Mouse (Mus musculus) liver, postnatal 0 days (tissue): ENCODE data around the gene Olfr651. TPM values are rescaled to one million over a fixed set of nuclear protein-coding genes. Genes with fewer than 3 reads are reported as not detected.

Experiments used
- ATAC-seq: fragments of 200-750 bp; cut with Nextera tagmentation; 2 replicates; pipeline ENCODE4 v1.8.0; 2017; ENCODE audit warnings: mild to moderate bottlenecking, moderate library complexity
- DNase-seq: peaks from one replicate; pipeline ENCODE4 v3.0.0-alpha.2; 2016
- H3K27ac ChIP-seq: fragments of 300-500 bp; sonication (generic); 2 replicates; pipeline ENCODE4 v1.5.1; 2014; ENCODE audit warnings: antibody characterized with exemption, moderate library complexity, mild to moderate bottlenecking, low read depth
- H3K27me3 ChIP-seq: fragments of 300-500 bp; sonication (generic); 2 replicates; pipeline ENCODE4 v1.6.1; 2014; ENCODE audit warnings: low read length, control low read depth, mixed read lengths; ENCODE audit not compliant: insufficient read depth
- H3K36me3 ChIP-seq: fragments of 300-500 bp; sonication (generic); replicated peaks from 2 replicates; pipeline ENCODE4 v1.6.1; 2014; ENCODE audit warnings: mild to moderate bottlenecking, control low read depth, low read length, moderate library complexity, mixed read lengths; ENCODE audit not compliant: insufficient read depth
- H3K4me1 ChIP-seq: fragments of 300-500 bp; sonication (generic); 2 replicates; pipeline ENCODE4 v1.6.1; 2014; ENCODE audit warnings: antibody characterized with exemption, mild to moderate bottlenecking, control low read depth; ENCODE audit not compliant: insufficient read depth
- H3K4me2 ChIP-seq: fragments of 300-500 bp; sonication (generic); 2 replicates; pipeline ENCODE4 v1.6.1; 2014; ENCODE audit warnings: low read depth, mild to moderate bottlenecking, low read length, moderate library complexity, mixed read lengths
- H3K4me3 ChIP-seq: fragments of 300-500 bp; sonication (generic); 2 replicates; pipeline ENCODE4 v1.5.1; 2014; ENCODE audit warnings: low read depth, low read length
- H3K9ac ChIP-seq: fragments of 300-500 bp; sonication (generic); replicated peaks from 2 replicates; pipeline ENCODE4 v1.6.1; 2014; ENCODE audit warnings: mild to moderate bottlenecking, moderate library complexity
- H3K9me3 ChIP-seq: fragments of 300-500 bp; sonication (generic); 2 replicates; pipeline ENCODE4 v1.6.1; 2016; ENCODE audit warnings: mild to moderate bottlenecking, control low read depth, low read length, mixed read lengths
- CTCF ChIP-seq: sonication (generic); IDR thresholded peaks from 2 replicates; pipeline ENCODE4 v1.5.1; 2016; ENCODE audit warnings: antibody characterized with exemption, low read depth
- EP300 ChIP-seq: IDR thresholded peaks from 2 replicates; pipeline ENCODE4 v1.6.1; 2016; ENCODE audit warnings: antibody characterized with exemption, low read depth, mild to moderate bottlenecking
- WGBS: fragments of 180-500 bp; shearing (Covaris S2); extraction: QIAGEN DNeasy Blood & Tissue Kit; methylation state at CpG from one replicate; pipeline ENCODE4 v1.1.7; 2014; ENCODE audit not compliant: insufficient replicate concordance; 5-methylcytosine and 5-hydroxymethylcytosine counted together
- polyA plus RNA-seq: library from polyadenylated mRNA; unstranded; fragments of >200 nt; fragmentation: Nextera tagmentation; extraction: Ambion mirVana; gene quantifications from 2 replicates; pipeline ENCODE4 v1.2.1, GENCODE M21; 2015

Olfr651 gene
- polyA plus RNA-seq, 1 experiment from 2014 or later, result not detected

DNA sequence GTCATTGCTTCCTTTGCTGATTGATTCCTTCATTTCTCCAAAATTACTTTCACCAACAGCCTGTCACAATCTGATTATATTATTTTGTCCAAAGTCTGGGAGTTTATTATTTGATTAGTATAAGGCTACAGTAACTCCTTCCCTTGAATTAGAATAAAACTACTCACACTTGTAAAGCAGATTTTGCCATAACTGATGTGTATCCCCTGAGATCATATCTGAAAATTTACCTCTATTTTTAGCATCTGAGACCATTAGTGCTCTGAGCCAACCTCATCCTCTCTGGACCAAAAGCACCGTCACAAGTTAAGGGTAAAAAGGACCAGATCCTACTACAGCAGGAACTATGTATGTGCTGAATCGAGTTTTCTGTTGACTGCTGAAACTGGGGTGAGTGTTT is 27.1 kb downstream of the Olfr651 start, which contains the start of gene Olfr653:
Gene Olfr653 (plus strand): TSS at position 301 of the 400 bp plus-strand sequence.
- Histone ChIP-seq H3K36me3 (no peaks in the 10 kb centered on the region), H3K4me2 (no peak within 1 kb of the TSS), H3K9ac (no peak within 1 kb of the TSS), H3K27ac (no peak within 1 kb of the TSS), H3K27me3 (no peaks in the 10 kb centered on the region), H3K4me1 (no peaks in the 10 kb centered on the region), H3K9me3 (no peaks in the 10 kb centered on the region), H3K4me3 (no peak within 1 kb of the TSS)
- ATAC-seq (no peak), DNase-seq (no peak)
- TF ChIP-seq EP300 (no peak), CTCF (no peak)
- WGBS, result 57% methylated on average over 2 of the region's 2 CpGs

DNA sequence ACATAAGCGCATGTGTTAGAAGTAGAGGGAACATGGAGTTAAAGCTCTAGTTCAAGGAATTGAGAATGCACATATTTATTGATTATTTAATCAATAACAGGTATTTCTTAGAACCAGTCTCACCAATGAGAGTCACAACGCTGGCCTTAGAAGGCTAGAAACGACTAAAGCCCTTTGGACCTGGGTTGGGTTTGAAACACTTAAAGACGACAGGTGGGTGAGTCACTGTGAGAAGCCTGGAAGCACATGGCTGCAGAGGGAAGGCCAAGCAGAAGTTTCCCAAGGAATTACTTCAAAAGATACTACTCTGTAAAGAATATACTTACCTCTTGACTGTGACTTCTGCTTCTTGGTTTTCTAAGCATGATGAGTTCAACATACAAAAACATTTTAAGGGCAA is 30.9 kb downstream of the Olfr651 start:
- no peak for ATAC-seq
- Histone ChIP-seq H3K27me3 (no peaks in the 10 kb centered on the region), H3K9me3 (no peaks in the 10 kb centered on the region), H3K4me1 (no peaks in the 10 kb centered on the region), H3K9ac (no peak overlapping the region), H3K36me3 (no peaks in the 10 kb centered on the region), H3K4me3 (no peak overlapping the region), H3K4me2 (no peak overlapping the region), H3K27ac (no peak overlapping the region)
- TF ChIP-seq CTCF (no peak), EP300 (no peak)
- no peak for DNase-seq
- 81% methylated on average over 4 of the region's 4 CpGs for WGBS

DNA sequence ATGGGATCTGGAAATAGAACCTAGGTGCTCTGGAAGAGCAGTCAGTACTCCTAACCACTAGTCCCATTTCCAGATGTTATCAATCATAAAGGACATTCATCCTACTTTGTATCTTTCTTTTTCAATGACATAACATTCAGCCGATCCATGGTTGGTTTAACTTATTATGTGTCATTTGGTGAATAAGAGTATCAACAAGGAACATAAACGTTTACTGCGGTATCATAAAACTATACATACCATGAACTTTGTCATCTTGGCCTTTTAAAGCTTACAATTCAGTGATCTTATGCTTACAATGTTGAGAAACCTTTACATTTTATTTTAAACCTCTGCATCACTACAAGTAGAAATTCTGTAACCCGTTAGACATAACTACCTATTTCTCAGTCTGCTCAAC is 31.5 kb downstream of the Olfr651 start:
- Histone ChIP-seq H3K27ac (no peak overlapping the region), H3K36me3 (no peaks in the 10 kb centered on the region), H3K4me3 (no peak overlapping the region), H3K4me1 (no peaks in the 10 kb centered on the region), H3K9me3 (no peaks in the 10 kb centered on the region), H3K9ac (no peak overlapping the region), H3K4me2 (no peak overlapping the region), H3K27me3 (no peaks in the 10 kb centered on the region)
- DNase-seq (no peak), ATAC-seq (no peak)
- WGBS, result 73% methylated on average over 4 of the region's 4 CpGs
- TF ChIP-seq CTCF, result no peak
- no peak for TF ChIP-seq EP300

- Histone ChIP-seq H3K27ac (no peak within 1 kb of the TSS), H3K27me3 (no peaks in the 10 kb centered on the region), H3K4me1 (no peaks in the 10 kb centered on the region), H3K9me3 (no peaks in the 10 kb centered on the region), H3K4me3 (no peak within 1 kb of the TSS), H3K4me2 (no peak within 1 kb of the TSS), H3K36me3 (no peaks in the 10 kb centered on the region), H3K9ac (no peak within 1 kb of the TSS)
- DNase-seq (no peak), ATAC-seq (no peak)
- 69% methylated on average over 4 of the region's 4 CpGs for WGBS
- TF ChIP-seq EP300, result no peak
- TF ChIP-seq CTCF, result no peak
Measured at GRCm38 (mm10) chr7:104586725-104587124, 36.8 kb downstream of the Olfr651 start, which contains the start of gene Olfr654. TSS of gene Olfr654 (plus strand) at chr7:104587025.

- WGBS, result 79% methylated on average over 5 of the region's 5 CpGs
- Histone ChIP-seq H3K9me3 (no peaks in the 10 kb centered on the region), H3K4me3 (no peak overlapping the region), H3K36me3 (no peaks in the 10 kb centered on the region), H3K9ac (no peak overlapping the region), H3K4me1 (no peaks in the 10 kb centered on the region), H3K27ac (no peak overlapping the region), H3K27me3 (no peaks in the 10 kb centered on the region), H3K4me2 (no peak overlapping the region)
- no peak for ATAC-seq
- DNase-seq, result no peak
- TF ChIP-seq CTCF, result no peak
- TF ChIP-seq EP300, result no peak
Measured at GRCm38 (mm10) chr7:104588274-104588673, 38.3 kb downstream of the Olfr651 start.

DNA sequence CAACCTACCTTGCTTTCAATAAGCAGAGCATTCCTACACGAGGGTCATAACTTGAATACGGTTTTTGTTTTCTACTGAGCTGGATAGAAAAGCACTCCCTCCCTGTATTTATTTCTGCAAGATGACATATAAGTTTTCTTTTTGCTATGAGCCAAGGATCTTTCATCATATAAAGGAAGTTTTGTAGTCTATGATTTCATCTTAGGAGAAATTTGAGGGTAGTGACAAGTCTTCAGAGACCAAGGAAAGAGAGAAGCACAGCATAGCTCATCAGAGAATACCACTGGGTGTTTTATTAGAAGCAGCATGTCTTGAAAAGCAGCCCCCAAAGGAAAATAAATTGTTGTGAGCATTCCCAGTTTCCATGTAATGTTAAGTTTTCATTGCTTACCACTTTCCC is 51.7 kb downstream of the Olfr651 start, which contains the start of gene Olfr655:
Gene Olfr655 (minus strand): TSS at position 101 of the 400 bp plus-strand sequence.
- no peak within 1 kb of the TSS for H3K9ac ChIP-seq
- ATAC-seq (no peak), DNase-seq (no peak)
- no peaks in the 10 kb centered on the region for H3K27me3 ChIP-seq
- no peaks in the 10 kb centered on the region for H3K9me3 ChIP-seq
- WGBS, result 70% methylated on average over 2 of the region's 2 CpGs
- H3K36me3 ChIP-seq, result no peaks in the 10 kb centered on the region
- no peak within 1 kb of the TSS for H3K27ac ChIP-seq
- no peak within 1 kb of the TSS for H3K4me3 ChIP-seq
- H3K4me2 ChIP-seq, result no peak within 1 kb of the TSS
- no peak for TF ChIP-seq EP300
- no peak for TF ChIP-seq CTCF
- H3K4me1 ChIP-seq, result no peaks in the 10 kb centered on the region

- Histone ChIP-seq H3K27me3 (no peaks in the 10 kb centered on the region), H3K9me3 (no peaks in the 10 kb centered on the region), H3K4me1 (no peaks in the 10 kb centered on the region), H3K36me3 (no peaks in the 10 kb centered on the region), H3K27ac (no peak overlapping the region), H3K9ac (no peak overlapping the region), H3K4me2 (no peak overlapping the region), H3K4me3 (no peak overlapping the region)
- DNase-seq, result peak; percentile 68
- WGBS, result 4% methylated on average over 3 of the region's 3 CpGs
- no peak for TF ChIP-seq EP300
- peak; percentile 84 for TF ChIP-seq CTCF
- no peak for ATAC-seq
Measured at GRCm38 (mm10) chr7:104603173-104603572, 53.2 kb downstream of the Olfr651 start.

Other genes starting within 250 kb of the Olfr651 start
- gene Trim12a, start 234.7 kb upstream of the Olfr651 start, polyA plus RNA-seq, result 5.7 and 6.7 TPM in 2 replicates
- 0.24 TPM in 1 of 2 replicates, not detected in the other for gene Trim34b, start 220.7 kb upstream of the Olfr651 start, polyA plus RNA-seq
- gene Trim12c, start 196.8 kb upstream of the Olfr651 start, polyA plus RNA-seq, result 1.8 and 1.9 TPM in 2 replicates
- 0.49 and 0.53 TPM in 2 replicates for gene Trim30b, start 180.2 kb upstream of the Olfr651 start, polyA plus RNA-seq
- 0.38 and 0.50 TPM in 2 replicates for gene Trim30c, start 149.3 kb upstream of the Olfr651 start, polyA plus RNA-seq
- 4.3 and 5.2 TPM in 2 replicates for gene Trim30a, start 84.9 kb upstream of the Olfr651 start, polyA plus RNA-seq
- gene Trim30d, start 42.3 kb upstream of the Olfr651 start, polyA plus RNA-seq, result 1.9 and 2.1 TPM in 2 replicates
- gene Olfr652, start 10.8 kb downstream of the Olfr651 start, polyA plus RNA-seq, result not detected in 2 replicates
- not detected in 2 replicates for gene Olfr653, start 27.2 kb downstream of the Olfr651 start, polyA plus RNA-seq
- gene Olfr654, start 36.9 kb downstream of the Olfr651 start, polyA plus RNA-seq, result not detected in 2 replicates
- not detected in 2 replicates for gene Olfr655, start 51.6 kb downstream of the Olfr651 start, polyA plus RNA-seq
- not detected in 2 replicates for gene Olfr656, start 63.8 kb downstream of the Olfr651 start, polyA plus RNA-seq
- not detected in 2 replicates for gene Olfr657, start 74.7 kb downstream of the Olfr651 start, polyA plus RNA-seq
- gene Olfr658, start 97.2 kb downstream of the Olfr651 start, polyA plus RNA-seq, result not detected in 2 replicates
- not detected in 2 replicates for gene Olfr659, start 116.6 kb downstream of the Olfr651 start, polyA plus RNA-seq
- not detected in 2 replicates for gene Olfr661, start 136.4 kb downstream of the Olfr651 start, polyA plus RNA-seq
- gene Usp17le, start 227.3 kb downstream of the Olfr651 start, polyA plus RNA-seq, result not detected in 2 replicates